Mouse (Mus musculus) MEL (cell line): ENCODE measurements around the gene Dlec1. TPM values are rescaled to one million over a fixed set of nuclear protein-coding genes. Genes with fewer than 3 reads are reported as not detected.

ENCODE experiments used
- DNase-seq: peaks from one replicate; pipeline ENCODE4 v3.0.0; 2011; ENCODE audit warnings: low read depth, low spot score
- H3K27ac ChIP-seq: 2 replicates; pipeline ENCODE4 v1.5.1; 2012; ENCODE audit warnings: low read depth, mild to moderate bottlenecking, control low read depth, low read length, moderate library complexity; ENCODE audit not compliant: control insufficient read depth
- H3K27me3 ChIP-seq, 2 experiments: fragments of 150-350 bp in 1 of 2; sonication (generic) in 1 of 2; 2 replicates each; pipeline ENCODE4 v1.6.1; 2012; ENCODE audit warnings: low read length in 2 of 2, mild to moderate bottlenecking in 2 of 2, improper control_type of control experiment in 1 of 2, moderate library complexity in 1 of 2; ENCODE audit not compliant: insufficient read depth in 2 of 2, control insufficient read depth in 1 of 2
- H3K36me3 ChIP-seq, 2 experiments: 2 replicates each; pipeline ENCODE4 v1.6.1; 2012 to 2014; ENCODE audit warnings: low read length in 2 of 2, improper control_type of control experiment in 1 of 2, inconsistent platforms in 1 of 2, mild to moderate bottlenecking in 1 of 2; ENCODE audit not compliant: insufficient read depth in 2 of 2, control insufficient read depth in 1 of 2
- H3K4me1 ChIP-seq, 2 experiments: fragments of 150-350 bp in 1 of 2; sonication (generic) in 1 of 2; 2 replicates each; pipeline ENCODE4 v1.6.1; 2012; ENCODE audit warnings: low read length in 2 of 2, improper control_type of control experiment in 1 of 2, mild to moderate bottlenecking in 1 of 2; ENCODE audit not compliant: insufficient read depth in 2 of 2, control insufficient read depth in 1 of 2
- H3K4me3 ChIP-seq, 2 experiments: fragments of 150-350 bp in 1 of 2; sonication (generic) in 1 of 2; 2 replicates each; pipeline ENCODE4 v1.5.1; 2012; ENCODE audit warnings: low read depth in 2 of 2, low read length in 2 of 2, mild to moderate bottlenecking in 2 of 2, moderate library complexity in 2 of 2, control low read depth in 1 of 2, improper control_type of control experiment in 1 of 2; ENCODE audit not compliant: control insufficient read depth in 1 of 2, insufficient read depth in 1 of 2
- H3K79me2 ChIP-seq: 2 replicates; pipeline ENCODE4 v1.6.1; 2012; ENCODE audit warnings: mild to moderate bottlenecking, low read length, moderate library complexity; ENCODE audit not compliant: control insufficient read depth, poor library complexity, insufficient read depth
- H3K9ac ChIP-seq: 2 replicates; pipeline ENCODE4 v1.6.1; 2012; ENCODE audit warnings: low read depth, mild to moderate bottlenecking, control low read depth, low read length, moderate library complexity; ENCODE audit not compliant: control insufficient read depth, poor library complexity, severe bottlenecking
- H3K9me3 ChIP-seq: fragments of 150-350 bp; sonication (generic); replicated peaks from 2 replicates; pipeline ENCODE4 v1.6.1; 2012; ENCODE audit warnings: mild to moderate bottlenecking, low read length, improper control_type of control experiment, moderate library complexity; ENCODE audit not compliant: insufficient read depth
- CTCF ChIP-seq, 3 experiments: IDR thresholded peaks in 2 of 3; conservative IDR thresholded peaks in 1 of 3; 2 replicates each; pipeline ENCODE4 v1.5.1; 2011 to 2012; ENCODE audit warnings: low read length in 3 of 3, low read depth in 2 of 3, mild to moderate bottlenecking in 2 of 3, improper control_type of control experiment in 1 of 3, inconsistent platforms in 1 of 3, mixed read lengths in 1 of 3, moderate library complexity in 1 of 3; ENCODE audit not compliant: control insufficient read depth in 1 of 3, insufficient read depth in 1 of 3, poor library complexity in 1 of 3, severe bottlenecking in 1 of 3
- E2F4 ChIP-seq: IDR thresholded peaks from 2 replicates; pipeline ENCODE4 v1.6.1; 2011; ENCODE audit warnings: low read depth, low read length, improper control_type of control experiment, borderline replicate concordance
- ELF1 ChIP-seq: IDR thresholded peaks from 2 replicates; pipeline ENCODE4 v1.6.1; 2014; ENCODE audit warnings: low read depth, mild to moderate bottlenecking, inconsistent platforms, low read length, improper control_type of control experiment, moderate library complexity
- ETS1 ChIP-seq: IDR thresholded peaks from 2 replicates; pipeline ENCODE4 v1.6.1; 2012; ENCODE audit warnings: low read depth, mild to moderate bottlenecking, inconsistent platforms, low read length, improper control_type of control experiment, moderate library complexity
- GABPA ChIP-seq: IDR thresholded peaks from 2 replicates; pipeline ENCODE4 v1.6.1; 2012; ENCODE audit warnings: low read depth, mild to moderate bottlenecking, inconsistent platforms, low read length, improper control_type of control experiment, moderate library complexity
- GATA1 ChIP-seq: IDR thresholded peaks from 2 replicates; pipeline ENCODE4 v1.6.1; 2011; ENCODE audit warnings: low read depth, low read length, improper control_type of control experiment
- KAT2A ChIP-seq: conservative IDR thresholded peaks from 2 replicates; pipeline ENCODE4 v1.6.1; 2012; ENCODE audit warnings: low read depth, low read length, improper control_type of control experiment, inconsistent platforms
- MAZ ChIP-seq: IDR thresholded peaks from 2 replicates; pipeline ENCODE4 v1.6.1; 2012; ENCODE audit warnings: low read depth, mild to moderate bottlenecking, inconsistent platforms, low read length, improper control_type of control experiment
- MXI1 ChIP-seq: IDR thresholded peaks from 2 replicates; pipeline ENCODE4 v1.6.1; 2011; ENCODE audit warnings: mild to moderate bottlenecking, low read depth, low read length, improper control_type of control experiment
- MYB ChIP-seq: IDR thresholded peaks from 2 replicates; pipeline ENCODE4 v1.6.1; 2011; ENCODE audit warnings: mild to moderate bottlenecking, low read depth, low read length, improper control_type of control experiment
- MYC ChIP-seq: IDR thresholded peaks from 2 replicates; pipeline ENCODE4 v1.6.1; 2011; ENCODE audit warnings: low read depth, mild to moderate bottlenecking, low read length, improper control_type of control experiment, moderate library complexity
- NELFE ChIP-seq: IDR thresholded peaks from 2 replicates; pipeline ENCODE4 v1.6.1; 2011; ENCODE audit warnings: low read depth, low read length, improper control_type of control experiment
- NRF1 ChIP-seq: IDR thresholded peaks from 2 replicates; pipeline ENCODE4 v1.6.1; 2014; ENCODE audit warnings: low read depth, mild to moderate bottlenecking, inconsistent platforms, low read length, improper control_type of control experiment, moderate library complexity; ENCODE audit not compliant: poor library complexity, insufficient read depth, severe bottlenecking
- POLR2A ChIP-seq, 2 experiments: IDR thresholded peaks; 2 replicates each; pipeline ENCODE4 v1.6.1; 2011 to 2012; ENCODE audit warnings: low read length in 2 of 2, mild to moderate bottlenecking in 2 of 2, control low read depth in 1 of 2, improper control_type of control experiment in 1 of 2, low read depth in 1 of 2, moderate library complexity in 1 of 2; ENCODE audit not compliant: control insufficient read depth in 1 of 2, insufficient read depth in 1 of 2, poor library complexity in 1 of 2
- POLR2AphosphoS5 ChIP-seq: IDR thresholded peaks from 2 replicates; pipeline ENCODE4 v1.6.1; 2012; ENCODE audit warnings: low read depth, borderline replicate concordance, mild to moderate bottlenecking, inconsistent platforms, low read length, moderate library complexity, mixed read lengths
- RAD21 ChIP-seq: IDR thresholded peaks from 2 replicates; pipeline ENCODE4 v1.6.1; 2011; ENCODE audit warnings: mild to moderate bottlenecking, low read depth, low read length, improper control_type of control experiment
- RCOR1 ChIP-seq: IDR thresholded peaks from 2 replicates; pipeline ENCODE4 v1.6.1; 2012; ENCODE audit warnings: low read depth, mild to moderate bottlenecking, inconsistent platforms, low read length, improper control_type of control experiment
- SIN3A ChIP-seq: IDR thresholded peaks from 2 replicates; pipeline ENCODE4 v1.6.1; 2012; ENCODE audit warnings: low read length, improper control_type of control experiment, inconsistent platforms
- SMC3 ChIP-seq: IDR thresholded peaks from 2 replicates; pipeline ENCODE4 v1.6.1; 2011; ENCODE audit warnings: low read depth, low read length, improper control_type of control experiment
- TAL1 ChIP-seq: IDR thresholded peaks from 2 replicates; pipeline ENCODE4 v1.6.1; 2012; ENCODE audit warnings: mild to moderate bottlenecking, inconsistent platforms, low read length, moderate library complexity, mixed read lengths
- USF1 ChIP-seq: IDR thresholded peaks from 2 replicates; pipeline ENCODE4 v1.6.1; 2014; ENCODE audit warnings: low read depth, mild to moderate bottlenecking, inconsistent platforms, low read length, improper control_type of control experiment, moderate library complexity
- ZC3H11A ChIP-seq: IDR thresholded peaks from 2 replicates; pipeline ENCODE4 v1.6.1; 2012; ENCODE audit warnings: low read depth, mild to moderate bottlenecking, inconsistent platforms, low read length, improper control_type of control experiment
- ZNF384 ChIP-seq: IDR thresholded peaks from 2 replicates; pipeline ENCODE4 v1.6.1; 2012; ENCODE audit warnings: low read depth, mild to moderate bottlenecking, inconsistent platforms, low read length, improper control_type of control experiment
- polyA plus RNA-seq, 2 experiments: library from polyadenylated mRNA; stranded (reverse) in 1 of 2; unstranded in 1 of 2; fragments of >175 nt in 1 of 2; fragments of >200 nt in 1 of 2; gene quantifications; 2 replicates each; pipeline versions ENCODE4 v1.2.1 to v1.2.4; 2012; ENCODE audit warnings: low replicate concordance in 2 of 2, low read depth in 1 of 2; ENCODE audit not compliant: insufficient read length in 2 of 2, insufficient read depth in 1 of 2, missing spikeins in 1 of 2
- total RNA-seq: library from RNA; depleted of rRNA; stranded (reverse); fragments of 300-350 nt; gene quantifications from 2 replicates; pipeline ENCODE4 v1.2.3, GENCODE M21; 2012

Gene Dlec1
- total and polyA plus RNA-seq, 3 experiments, result 0.22 TPM; not detected in 2

DNA sequence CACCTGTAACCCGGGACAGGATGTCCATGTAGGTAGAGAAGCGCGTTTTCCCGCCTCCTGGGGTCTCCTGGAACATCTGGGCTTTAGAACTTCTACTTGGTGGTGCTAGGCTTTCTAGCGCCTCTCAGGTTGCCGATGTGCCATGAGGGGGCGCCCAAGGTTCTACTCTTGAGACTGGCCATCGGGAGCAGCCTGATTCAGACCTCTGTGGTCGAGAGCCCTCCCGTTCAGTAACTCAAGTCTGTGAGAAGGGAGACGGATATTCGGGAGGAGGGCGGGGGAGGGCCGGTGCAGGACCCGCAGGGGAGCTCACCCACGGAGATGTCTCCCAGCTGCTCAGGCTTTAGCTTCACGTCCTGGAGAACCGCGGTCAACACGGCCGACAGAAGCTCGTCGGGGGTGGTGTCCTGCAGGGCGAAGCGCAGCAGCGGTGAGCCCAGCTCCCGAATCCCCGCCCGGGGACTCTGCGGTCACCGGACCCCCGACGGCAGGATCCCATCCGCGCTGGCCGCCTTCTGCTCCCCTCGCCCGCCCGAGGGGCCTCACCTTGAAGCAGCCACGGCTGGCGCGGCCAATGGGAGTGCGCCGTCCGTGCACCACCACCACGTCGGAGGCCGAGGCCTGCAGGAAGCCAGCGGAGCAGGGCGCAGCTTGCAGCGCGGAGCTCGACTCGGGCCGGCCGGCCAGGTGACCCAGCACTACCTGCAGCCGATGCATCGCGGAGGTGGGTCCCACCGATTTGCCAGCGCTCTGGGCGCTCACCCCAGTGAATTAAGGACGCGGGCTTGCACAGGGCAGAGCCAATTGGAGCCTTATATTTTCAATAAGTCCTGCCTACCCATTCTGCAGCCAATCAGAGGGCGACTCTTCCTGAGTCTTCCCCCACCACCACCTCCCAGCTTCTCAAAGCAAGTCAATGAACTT is 54.3 kb downstream of the Dlec1 start, which contains the start of gene Acaa1b:
Gene Acaa1b (minus strand): TSS at position 816 of the 924 bp plus-strand sequence.
- no peak within 1 kb of the TSS for H3K27ac ChIP-seq
- H3K4me1 ChIP-seq, result no peaks in the 10 kb centered on the region
- H3K79me2 ChIP-seq, result no peaks in the 10 kb centered on the region
- peak within 1 kb of the TSS in 1 of 2 experiments; percentile 32; a peak in 2 of 4 replicates for H3K4me3 ChIP-seq
- TF ChIP-seq ETS1 (no peak), ZC3H11A (peak; percentile 75), ZNF384 (no peak), CTCF (IDR thresholded peaks at IDR 0.05 in 2 of 3, conservative IDR thresholded peaks at IDR 0.05 in 1 of 3; ENCODE audit: control insufficient read depth in 1 of 3, insufficient read depth in 1 of 3, low read depth in 2 of 3, low read length in 3 of 3, poor library complexity in 1 of 3, severe bottlenecking in 1 of 3) (peak; percentile 27 to 81 (median 76); a peak in 5 of 6 replicates), SMC3 (peak; percentile 89), SIN3A (no peak), POLR2A (IDR thresholded peaks at IDR 0.05; ENCODE audit: control insufficient read depth in 1 of 2, insufficient read depth in 1 of 2, low read depth in 1 of 2, low read length in 2 of 2, poor library complexity in 1 of 2) (no peak), RAD21 (peak; percentile 73), MYB (no peak), NRF1 (no peak)
- no peaks in the 10 kb centered on the region for H3K9me3 ChIP-seq
- no peaks in the 10 kb centered on the region for H3K36me3 ChIP-seq
- peak; percentile 65 for DNase-seq
- H3K27me3 ChIP-seq, result peaks cover 0 to 3% of the 10 kb centered on the region in 2 experiments; a peak in 2 of 4 replicates
- H3K9ac ChIP-seq, result no peak within 1 kb of the TSS

- Histone ChIP-seq H3K4me3 (no peak within 1 kb of the TSS), H3K27ac (no peak within 1 kb of the TSS), H3K27me3 (peaks cover 0 to 4% of the 10 kb centered on the region in 2 experiments; a peak in 2 of 4 replicates), H3K4me1 (no peaks in the 10 kb centered on the region), H3K79me2 (no peaks in the 10 kb centered on the region)
- TF ChIP-seq CTCF (IDR thresholded peaks at IDR 0.05 in 2 of 3, conservative IDR thresholded peaks at IDR 0.05 in 1 of 3; ENCODE audit: control insufficient read depth in 1 of 3, insufficient read depth in 1 of 3, low read depth in 2 of 3, low read length in 3 of 3, poor library complexity in 1 of 3, severe bottlenecking in 1 of 3), result no peak
- TF ChIP-seq, all 39 proteins: peak for 0
- Histone ChIP-seq H3K9me3 (no peaks in the 10 kb centered on the region), H3K9ac (no peak within 1 kb of the TSS), H3K36me3 (no peaks in the 10 kb centered on the region)
- DNase-seq, result no peak
Observed at GRCm38 (mm10) chr9:119158861-119159260, 56.6 kb downstream of the Dlec1 start, which contains the start of gene Gm47289. Gm47289 (plus strand) TSS chr9:119159161.

GRCm38 (mm10) chr9:119160689-119161088 is 58.4 kb downstream of the Dlec1 start:
- no peak for DNase-seq
- Histone ChIP-seq H3K79me2 (no peaks in the 10 kb centered on the region), H3K9me3 (no peaks in the 10 kb centered on the region), H3K4me3 (no peak overlapping the region), H3K9ac (no peak overlapping the region), H3K36me3 (no peaks in the 10 kb centered on the region), H3K4me1 (no peaks in the 10 kb centered on the region), H3K27ac (no peak overlapping the region), H3K27me3 (peaks cover 0 to 3% of the 10 kb centered on the region in 2 experiments; a peak in 2 of 4 replicates)
- TF ChIP-seq MYC (no peak), POLR2AphosphoS5 (no peak), ELF1 (no peak), MYB (no peak), E2F4 (no peak), RCOR1 (no peak), GABPA (no peak), GATA1 (no peak), TAL1 (no peak), KAT2A (no peak), MXI1 (no peak), USF1 (no peak), CTCF (IDR thresholded peaks at IDR 0.05 in 2 of 3, conservative IDR thresholded peaks at IDR 0.05 in 1 of 3; ENCODE audit: control insufficient read depth in 1 of 3, insufficient read depth in 1 of 3, low read depth in 2 of 3, low read length in 3 of 3, poor library complexity in 1 of 3, severe bottlenecking in 1 of 3) (no peak), MAZ (no peak), ZNF384 (no peak), NELFE (no peak)
